Mouse (Mus musculus) liver, adult 2 months (tissue): ENCODE measurements around the gene Pitpna. TPM values are rescaled to one million over a fixed set of nuclear protein-coding genes. Genes with fewer than 3 reads are reported as not detected.

ENCODE experiments used
- DNase-seq: peaks from one replicate; pipeline ENCODE4 v3.0.0-alpha.2; 2011; ENCODE audit warnings: low read depth, low spot score; ENCODE audit errors: extremely low read depth
- H3K27ac ChIP-seq: fragments of 200-500 bp; replicated peaks from 2 replicates; pipeline ENCODE4 v1.5.1; 2012; ENCODE audit warnings: low read depth, mild to moderate bottlenecking, control low read depth, inconsistent platforms, low read length; ENCODE audit not compliant: insufficient read depth
- H3K27me3 ChIP-seq: fragments of 200-500 bp; 2 replicates; pipeline ENCODE4 v1.6.1; 2012; ENCODE audit warnings: mild to moderate bottlenecking, moderate library complexity, low read length, inconsistent platforms; ENCODE audit not compliant: control insufficient read depth, insufficient read depth
- H3K36me3 ChIP-seq: fragments of 200-500 bp; 2 replicates; pipeline ENCODE4 v1.6.1; 2012; ENCODE audit warnings: low read length, inconsistent platforms; ENCODE audit not compliant: control insufficient read depth, insufficient read depth
- H3K4me1 ChIP-seq: fragments of 200-500 bp; 2 replicates; pipeline ENCODE4 v1.6.1; 2011; ENCODE audit warnings: low read length; ENCODE audit not compliant: control insufficient read depth, insufficient read depth
- H3K4me3 ChIP-seq: fragments of 200-500 bp; 2 replicates; pipeline ENCODE4 v1.5.1; 2011; ENCODE audit warnings: low read depth, mild to moderate bottlenecking, control low read depth, low read length, moderate library complexity; ENCODE audit not compliant: insufficient read depth
- H3K79me2 ChIP-seq: fragments of 200-500 bp; 2 replicates; pipeline ENCODE4 v1.6.1; 2012; ENCODE audit warnings: inconsistent platforms, mild to moderate bottlenecking, low read length, moderate library complexity; ENCODE audit not compliant: control insufficient read depth, insufficient read depth
- H3K9ac ChIP-seq: fragments of 200-500 bp; 2 replicates; pipeline ENCODE4 v1.6.1; 2012; ENCODE audit warnings: low read depth, mild to moderate bottlenecking, control low read depth, inconsistent platforms, low read length
- CTCF ChIP-seq: fragments of 200-500 bp; IDR thresholded peaks from 2 replicates; pipeline ENCODE4 v1.5.1; 2011; ENCODE audit warnings: low read depth, low read length, control low read depth
- POLR2A ChIP-seq: fragments of 200-500 bp; IDR thresholded peaks from 2 replicates; pipeline ENCODE4 v1.6.1; 2011; ENCODE audit warnings: low read length, control low read depth; ENCODE audit not compliant: insufficient read depth; ENCODE audit errors: extremely low read depth
- WGBS: fragments of 180-500 bp; shearing (Covaris S2); methylation state at CpG from one replicate; pipeline ENCODE4 v1.1.7; 2018; 5-methylcytosine and 5-hydroxymethylcytosine counted together
- polyA plus RNA-seq: library from polyadenylated mRNA; depleted of rRNA; stranded (reverse); fragments of >200 nt; gene quantifications from 2 replicates; pipeline ENCODE4 v1.2.3, GENCODE M21; 2012
- total RNA-seq: library from RNA; depleted of rRNA; stranded (reverse); fragments of >200 nt; gene quantifications from 2 replicates; pipeline ENCODE4 v1.2.3, GENCODE M21; 2014

The Pitpna gene
- total and polyA plus RNA-seq, 2 experiments, result 21.0 to 28.9 TPM

DNA sequence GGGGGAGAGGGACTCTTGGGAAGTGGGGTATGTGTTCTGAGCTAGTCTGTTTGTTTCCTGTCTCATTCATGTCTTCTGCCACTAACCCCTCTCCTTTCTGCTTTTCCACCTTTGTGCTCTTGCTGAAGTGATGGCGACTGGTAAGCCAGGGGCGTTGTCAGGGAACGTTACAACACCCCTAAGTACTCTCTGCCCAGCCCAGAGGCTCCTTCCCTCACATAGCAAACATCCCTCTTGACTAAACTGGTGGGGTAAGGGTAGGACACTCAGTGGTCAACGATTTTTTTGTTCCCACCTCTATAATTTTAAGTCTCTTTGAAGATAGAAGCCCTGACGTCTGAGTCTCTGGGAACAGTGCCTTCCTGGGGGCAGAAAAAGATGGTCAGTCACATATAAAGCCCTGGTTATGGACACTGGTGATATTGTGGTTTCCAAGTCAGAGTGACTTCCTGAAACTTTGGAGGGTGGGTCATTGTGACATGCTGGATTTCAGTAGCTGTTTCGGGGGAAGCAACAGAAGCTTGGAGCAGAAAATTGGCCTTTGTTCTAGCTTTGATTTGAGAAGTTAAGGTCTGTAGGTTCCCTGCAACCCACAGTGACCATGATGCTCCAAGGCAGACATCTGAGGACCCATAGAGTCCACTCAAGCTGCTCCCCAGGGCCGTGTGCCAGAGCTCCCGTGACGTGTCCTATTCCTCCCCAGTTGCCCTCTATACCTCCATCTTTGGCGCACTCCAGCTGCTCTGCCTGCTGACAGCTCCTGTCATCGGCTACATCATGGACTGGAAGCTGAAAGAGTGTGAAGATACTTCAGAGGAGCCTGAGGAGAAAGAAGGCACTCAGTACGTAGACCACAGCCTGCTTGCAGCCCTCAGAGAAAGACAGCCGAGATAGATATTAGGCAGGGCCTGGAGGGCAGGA lies 21.4 kb upstream of the Pitpna start:
- Histone ChIP-seq H3K9ac (no peak overlapping the region), H3K79me2 (no peaks in the 10 kb centered on the region), H3K27ac (no peak overlapping the region), H3K27me3 (no peaks in the 10 kb centered on the region), H3K4me3 (no peak overlapping the region), H3K4me1 (peaks cover 11% of the 10 kb centered on the region), H3K36me3 (no peaks in the 10 kb centered on the region)
- TF ChIP-seq CTCF (no peak), POLR2A (no peak)
- WGBS, result 89% methylated on average over 13 of the region's 13 CpGs
- DNase-seq, result no peak

- H3K4me3 ChIP-seq, result no peak overlapping the region
- peak; percentile 41 for DNase-seq
- peaks cover 11% of the 10 kb centered on the region for H3K4me1 ChIP-seq
- H3K79me2 ChIP-seq, result no peaks in the 10 kb centered on the region
- no peaks in the 10 kb centered on the region for H3K36me3 ChIP-seq
- no peaks in the 10 kb centered on the region for H3K27me3 ChIP-seq
- H3K27ac ChIP-seq, result no peak overlapping the region
- no peak for TF ChIP-seq POLR2A
- TF ChIP-seq CTCF, result no peak
- H3K9ac ChIP-seq, result no peak overlapping the region
- 42% methylated on average over 9 of the region's 9 CpGs for WGBS
Measured at GRCm38 (mm10) chr11:75567346-75568114, 20.4 kb upstream of the Pitpna start.

DNA sequence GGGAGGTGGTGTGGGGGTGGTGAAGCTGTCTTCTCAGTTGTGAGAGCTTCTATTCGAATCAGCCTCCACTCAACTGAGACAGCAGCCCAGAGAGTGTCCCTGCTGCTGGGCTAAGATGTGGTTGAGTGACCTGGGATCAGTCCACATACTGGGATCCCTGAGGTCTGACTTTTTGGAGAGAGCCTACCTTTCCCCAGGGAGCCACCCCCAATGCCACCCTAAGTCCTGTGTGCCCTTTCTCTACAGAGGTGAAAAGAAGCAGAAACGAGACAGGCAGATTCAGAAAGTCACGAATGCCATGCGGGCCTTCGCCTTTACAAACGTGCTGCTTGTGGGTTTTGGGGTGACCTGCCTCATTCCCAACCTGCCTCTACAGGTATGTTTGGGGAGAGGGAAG lies 19.8 kb upstream of the Pitpna start:
- Histone ChIP-seq H3K36me3 (no peaks in the 10 kb centered on the region), H3K79me2 (no peaks in the 10 kb centered on the region), H3K27ac (no peak overlapping the region), H3K4me1 (peaks cover 13% of the 10 kb centered on the region), H3K4me3 (no peak overlapping the region), H3K9ac (no peak overlapping the region), H3K27me3 (no peaks in the 10 kb centered on the region)
- 93% methylated on average over 6 of the region's 6 CpGs for WGBS
- TF ChIP-seq POLR2A (no peak), CTCF (no peak)
- DNase-seq, result no peak

GRCm38 (mm10) chr11:75568962-75569361 lies 18.9 kb upstream of the Pitpna start:
- DNase-seq, result peak; percentile 79
- H3K9ac ChIP-seq, result no peak overlapping the region
- H3K27me3 ChIP-seq, result no peaks in the 10 kb centered on the region
- no peak overlapping the region for H3K4me3 ChIP-seq
- peaks cover 13% of the 10 kb centered on the region for H3K4me1 ChIP-seq
- no peak overlapping the region for H3K27ac ChIP-seq
- TF ChIP-seq POLR2A (no peak), CTCF (no peak)
- no peaks in the 10 kb centered on the region for H3K79me2 ChIP-seq
- WGBS, result 25% methylated on average over 12 of the region's 12 CpGs
- no peaks in the 10 kb centered on the region for H3K36me3 ChIP-seq

GRCm38 (mm10) chr11:75570375-75571125 lies 17.3 kb upstream of the Pitpna start:
- Histone ChIP-seq H3K9ac (no peak overlapping the region), H3K27ac (peak overlapping the region; percentile 36), H3K4me3 (no peak overlapping the region), H3K27me3 (no peaks in the 10 kb centered on the region), H3K36me3 (no peaks in the 10 kb centered on the region), H3K79me2 (no peaks in the 10 kb centered on the region), H3K4me1 (peaks cover 11% of the 10 kb centered on the region)
- no peak for TF ChIP-seq POLR2A
- TF ChIP-seq CTCF, result no peak
- peak; percentile 49 for DNase-seq
- 68% methylated on average over 17 of the region's 17 CpGs for WGBS
